Mouse (Mus musculus): ENCODE measurements at regions not wholly inside any gene's neighbourhood (a gene's known extent, or its start where the extent isn't known, plus 50 kb on each side); places are given as distances from the start of the nearest gene placed in this dataset.

- TF ChIP-seq CTCF (conservative IDR thresholded peaks at IDR 0.05 in 1 of 2, IDR thresholded peaks at IDR 0.05 in 1 of 2; ENCODE audit: low read depth in 2 of 2, low read length in 2 of 2) = no peak
- no peak for TF ChIP-seq POLR2AphosphoS2 (IDR thresholded peaks at IDR 0.05; ENCODE audit: low read depth, low read length)
- no peak for TF ChIP-seq MAX (IDR thresholded peaks at IDR 0.05; ENCODE audit: low read length)
These were observed 214.7 kb upstream of the N6amt1 start for GRCm38 (mm10) chr16:87139301-87139700.

Data from CH12.LX (cell line).